In the genomic region with DNA sequence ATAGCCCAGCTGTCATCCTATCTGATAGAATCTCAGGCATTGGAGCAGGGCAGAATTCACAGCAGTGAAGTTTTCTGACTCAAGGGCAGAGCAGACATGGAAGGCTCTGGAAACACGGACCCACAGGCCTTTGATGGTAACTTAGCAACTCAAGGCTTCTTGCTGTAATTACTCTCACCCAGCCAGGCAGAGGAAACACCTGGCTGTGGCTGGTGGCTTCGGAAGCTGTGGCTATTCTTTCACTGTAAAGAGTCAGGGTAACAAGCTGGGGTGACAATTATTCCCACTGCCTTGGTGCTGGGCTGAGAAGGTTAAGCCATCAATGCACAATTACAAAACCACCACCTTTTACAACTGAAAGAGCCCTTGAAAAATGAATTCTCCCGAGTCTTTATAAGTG, we compare ENCODE assay signal across 29 mouse cellular contexts. TPM values are rescaled to one million over a fixed set of nuclear protein-coding genes. Genes with fewer than 3 reads are reported as not detected.
DNase-seq lines count a peak whose midpoint lies in the region; ATAC-seq and TF ChIP-seq lines count a peak whose summit lies in the region.
"Had no signal": no experiment of that assay in that cellular context is flagged by ENCODE, and none has a peak within 500 bp of the region (broad histone marks: within the 10 kb centered on the region; RNA-seq: fewer than 3 reads in every experiment).

No protein-coding gene starts in this region.

- no peak for DNase-seq in heart, postnatal 14 days
- DNase-seq in thymus, adult 2 months: peak; percentile 69
- DNase-seq in thymus, postnatal 36 days: peak; percentile 58 to 78
- no peak for DNase-seq in kidney, adult 8-10 months
- DNase-seq in cerebellum, postnatal 36 days: no peak
- DNase-seq: adrenal gland, adult 8-10 months; cerebellum, adult 8-10 months; gastrocnemius, postnatal 14 days; heart, adult 11 months; kidney, adult 18-20 months; liver; lung, adult 2 months; lung, postnatal 10 days; right cerebral cortex, postnatal 4 days had no signal

- 0 out of 2 replicates have a peak, but pooled peaks have one; percentile 23 for ATAC-seq in heart, embryonic 16.5 days (replicated peaks; ENCODE audit: extremely low read depth, insufficient read depth, low FRiP score)
- ATAC-seq in granulocyte monocyte progenitor cell, adult 5-6 weeks (replicated peaks; ENCODE audit: poor library complexity, severe bottlenecking): peak; percentile 78
- no peak for ATAC-seq in heart, embryonic 12.5 days (ENCODE audit: insufficient number of reproducible peaks, low FRiP score)
- ATAC-seq: forebrain, embryonic 14.5 days; inflammation-experienced regulatory T-cells, adult 6 months had no signal

- H3K9me3 ChIP-seq in heart, embryonic 16.5 days (replicated peaks; ENCODE audit: control insufficient read depth, low read length): no peaks in the 10 kb centered on the region
- no peaks in the 10 kb centered on the region for H3K9me3 ChIP-seq in heart, embryonic 12.5 days (replicated peaks)
- H3K9me3 ChIP-seq: heart, embryonic 10.5 days; hindbrain, embryonic 10.5 days; hindbrain, embryonic 15.5 days; midbrain, embryonic 10.5 days; neural tube, embryonic 12.5 days had no signal

- no peak overlapping the region for H3K4me2 ChIP-seq in heart, embryonic 16.5 days (ENCODE audit: low read depth, low read length)
- H3K4me2 ChIP-seq in heart, embryonic 12.5 days: no peak overlapping the region
- H3K4me2 ChIP-seq: hindbrain, embryonic 15.5 days; neural tube, embryonic 12.5 days had no signal

- 61% methylated on average over 3 of the region's 3 CpGs for WGBS in heart, embryonic 16.5 days
- WGBS in thymus, adult 2 months: 10% methylated on average over 3 of the region's 3 CpGs
- 74% methylated on average over 3 of the region's 3 CpGs for WGBS in heart, embryonic 12.5 days

- intact Hi-C loops in heart, postnatal 14 days (cut with DNase I): no loop called here

- no peaks in the 10 kb centered on the region for H3K27me3 ChIP-seq in heart, embryonic 16.5 days (ENCODE audit: control insufficient read depth, insufficient read depth, low read length)
- H3K27me3 ChIP-seq in thymus, adult 2 months (ENCODE audit: control insufficient read depth, insufficient read depth, low read length): no peaks in the 10 kb centered on the region
- 0 out of 2 replicates have a peak, but pooled peaks cover 4% of the 10 kb centered on the region for H3K27me3 ChIP-seq in heart, embryonic 12.5 days (replicated peaks)
- H3K27me3 ChIP-seq: hindbrain, embryonic 15.5 days; neural tube, embryonic 12.5 days had no signal

- no peaks in the 10 kb centered on the region for H3K36me3 ChIP-seq in heart, embryonic 16.5 days (ENCODE audit: control insufficient read depth, insufficient read depth)
- no peaks in the 10 kb centered on the region for H3K36me3 ChIP-seq in thymus, adult 2 months (ENCODE audit: control insufficient read depth, insufficient read depth, low read length)
- no peaks in the 10 kb centered on the region for H3K36me3 ChIP-seq in heart, embryonic 12.5 days
- H3K36me3 ChIP-seq: heart, embryonic 10.5 days; hindbrain, embryonic 10.5 days; hindbrain, embryonic 15.5 days; midbrain, embryonic 10.5 days had no signal

- no peak overlapping the region; the same call in 1 of the 2 replicates for H3K27ac ChIP-seq in heart, embryonic 16.5 days (ENCODE audit: low read length)
- peak overlapping the region; percentile 90 for H3K27ac ChIP-seq in thymus, adult 2 months (ENCODE audit: control insufficient read depth, insufficient read depth, low read length)
- no peak overlapping the region for H3K27ac ChIP-seq in heart, embryonic 12.5 days (ENCODE audit: poor library complexity, severe bottlenecking)
- H3K27ac ChIP-seq: heart, embryonic 10.5 days; hindbrain, embryonic 10.5 days; hindbrain, embryonic 15.5 days; kidney, postnatal 0 days; liver, embryonic 14.5 days; macrophage; midbrain, embryonic 10.5 days; neural tube, embryonic 12.5 days; stomach, postnatal 0 days had no signal

- H3K9ac ChIP-seq in heart, embryonic 16.5 days (ENCODE audit: low read length): no peak overlapping the region
- H3K9ac ChIP-seq in heart, embryonic 12.5 days: no peak overlapping the region
- H3K9ac ChIP-seq: hindbrain, embryonic 15.5 days; liver, embryonic 14.5 days; neural tube, embryonic 12.5 days had no signal

- no peak for TF ChIP-seq POLR2A in thymus, adult 2 months (IDR thresholded peaks at IDR 0.05; ENCODE audit: control insufficient read depth, extremely low read depth, insufficient read depth, low read length, poor library complexity)

- H3K4me1 ChIP-seq in heart, embryonic 16.5 days (ENCODE audit: control insufficient read depth, insufficient read depth, low read length): no peaks in the 10 kb centered on the region; the same call in 1 of the 2 replicates
- H3K4me1 ChIP-seq in thymus, adult 2 months (replicated peaks; ENCODE audit: control insufficient read depth, insufficient read depth, low read length): peaks cover 53% of the 10 kb centered on the region
- peaks cover 3% of the 10 kb centered on the region; the same call in 1 of the 2 replicates for H3K4me1 ChIP-seq in heart, embryonic 12.5 days (replicated peaks)

- no peak for TF ChIP-seq CTCF in thymus, adult 2 months (IDR thresholded peaks at IDR 0.05; ENCODE audit: borderline replicate concordance, control insufficient read depth, extremely low read depth, insufficient read depth, low read length, poor library complexity)

- H3K4me3 ChIP-seq in heart, embryonic 16.5 days (ENCODE audit: low read length): no peak overlapping the region
- H3K4me3 ChIP-seq in thymus, adult 2 months (ENCODE audit: control insufficient read depth, insufficient read depth, low read length): no peak overlapping the region
- no peak overlapping the region for H3K4me3 ChIP-seq in heart, embryonic 12.5 days
- H3K4me3 ChIP-seq: heart, embryonic 10.5 days; hindbrain, embryonic 10.5 days; hindbrain, embryonic 15.5 days; midbrain, embryonic 10.5 days; myocyte; neural tube, embryonic 12.5 days had no signal

RNA-seq across cellular contexts. Expression of a gene that starts 3.9 kb away (rescaled TPM):
- polyA plus RNA-seq in heart, embryonic 16.5 days (2015; fragmentation: Nextera tagmentation; extraction: Ambion mirVana): 12.5 and 13.0 TPM in 2 replicates
- 10 to 100 TPM in 1 of 2 experiments, 1 to 10 TPM in 1; 9.7 to 11.3 TPM for total RNA-seq in heart, postnatal 14 days (2021)
- total RNA-seq in granulocyte monocyte progenitor cell, adult 5-6 weeks (2014; fragmentation: Nextera tagmentation): 6.3 and 10.6 TPM in 2 replicates
- total RNA-seq in granulocyte monocyte progenitor cell, adult 5-6 weeks (2017): 6.7 and 7.0 TPM in 2 replicates
- polyA plus RNA-seq in thymus, adult 2 months (2012; rRNA removed): 15.2 and 19.3 TPM in 2 replicates
- polyA plus RNA-seq in heart, embryonic 12.5 days (2016; fragmentation: Nextera tagmentation; extraction: Ambion mirVana): 14.3 and 14.7 TPM in 2 replicates

RNA-seq across cellular contexts. Expression of a gene that starts 42.3 kb away (rescaled TPM):
- 1.6 and 1.8 TPM in 2 replicates for polyA plus RNA-seq in heart, embryonic 16.5 days (2015; fragmentation: Nextera tagmentation; extraction: Ambion mirVana)
- total RNA-seq in heart, postnatal 14 days (2021): 1 to 10 TPM; 1.7 to 1.8 TPM
- total RNA-seq in granulocyte monocyte progenitor cell, adult 5-6 weeks (2014; fragmentation: Nextera tagmentation): 0.17 TPM in 1 of 2 replicates, not detected in the other
- 0.17 TPM in 1 of 2 replicates, not detected in the other for total RNA-seq in granulocyte monocyte progenitor cell, adult 5-6 weeks (2017)
- 0.64 and 0.69 TPM in 2 replicates for polyA plus RNA-seq in thymus, adult 2 months (2012; rRNA removed)
- 0.68 and 1.00 TPM in 2 replicates for polyA plus RNA-seq in heart, embryonic 12.5 days (2016; fragmentation: Nextera tagmentation; extraction: Ambion mirVana)
- polyA plus RNA-seq: macrophage had no signal

Comparison
In these comparisons a context has a peak if more than half of its experiments do, and no peak if none do; other contexts are left out.
1. DNase-seq: peak in thymus, adult 2 months (single experiment) and thymus, postnatal 36 days (2 of 2); none in heart, postnatal 14 days (0 of 2), kidney, adult 8-10 months (0 of 2) and cerebellum, postnatal 36 days (0 of 2).